Mouse (Mus musculus) embryonic fibroblast, embryonic 13.5 days (primary cell): Measurements from ENCODE around the gene Fam189b.

Experiments
- CTCF ChIP-seq: IDR thresholded peaks from 2 replicates; pipeline ENCODE4 v1.5.1; 2011; ENCODE audit warnings: mild to moderate bottlenecking, control low read depth, low read length, moderate library complexity, borderline replicate concordance; ENCODE audit not compliant: insufficient read depth
- POLR2A ChIP-seq: IDR thresholded peaks from 2 replicates; pipeline ENCODE4 v1.6.1; 2011; ENCODE audit warnings: low read depth, mild to moderate bottlenecking, control low read depth, low read length, moderate library complexity

- TF ChIP-seq CTCF (no peak), POLR2A (no peak)
Observed at GRCm38 (mm10) chr3:89237682-89238081, 54.7 kb downstream of the Fam189b start.
